Mouse (Mus musculus) kidney, adult 2 months (tissue): ENCODE measurements around the gene Coro1b. TPM values are rescaled to one million over a fixed set of nuclear protein-coding genes. Genes with fewer than 3 reads are reported as not detected.

Experiments
- DNase-seq: peaks from one replicate; pipeline ENCODE4 v3.0.0; 2021
- H3K27ac ChIP-seq: fragments of 200-500 bp; 2 replicates; pipeline ENCODE4 v1.5.1; 2012; ENCODE audit warnings: low read depth, low read length, control low read depth, inconsistent platforms; ENCODE audit not compliant: insufficient read depth
- H3K27me3 ChIP-seq: fragments of 200-500 bp; replicated peaks from 2 replicates; pipeline ENCODE4 v1.6.1; 2012; ENCODE audit warnings: mild to moderate bottlenecking, moderate library complexity, low read length, inconsistent platforms; ENCODE audit not compliant: control insufficient read depth, insufficient read depth
- H3K36me3 ChIP-seq: fragments of 200-500 bp; 2 replicates; pipeline ENCODE4 v1.6.1; 2012; ENCODE audit warnings: mild to moderate bottlenecking, moderate library complexity, low read length, inconsistent platforms; ENCODE audit not compliant: control insufficient read depth, insufficient read depth
- H3K4me1 ChIP-seq: fragments of 200-500 bp; 2 replicates; pipeline ENCODE4 v1.6.1; 2011; ENCODE audit warnings: low read length; ENCODE audit not compliant: control insufficient read depth, insufficient read depth
- H3K4me3 ChIP-seq: fragments of 200-500 bp; 2 replicates; pipeline ENCODE4 v1.5.1; 2011; ENCODE audit warnings: mild to moderate bottlenecking, low read depth, low read length, control low read depth; ENCODE audit not compliant: insufficient read depth
- CTCF ChIP-seq: fragments of 200-500 bp; conservative IDR thresholded peaks from 2 replicates; pipeline ENCODE4 v1.5.1; 2011; ENCODE audit warnings: low read depth, mild to moderate bottlenecking, control low read depth, low read length, moderate library complexity, mixed read lengths; ENCODE audit not compliant: insufficient read depth, insufficient read length
- POLR2A ChIP-seq: fragments of 200-500 bp; IDR thresholded peaks from one replicate; pipeline ENCODE4 v1.6.1; 2011; ENCODE audit warnings: low read depth, low read length, control low read depth
- WGBS: fragments of 180-500 bp; shearing (Covaris S2); methylation state at CpG from one replicate; pipeline ENCODE4 v1.1.7; 2018; 5-methylcytosine and 5-hydroxymethylcytosine counted together
- polyA plus RNA-seq: library from polyadenylated mRNA; depleted of rRNA; stranded (reverse); fragments of >200 nt; gene quantifications from 2 replicates; pipeline ENCODE4 v1.2.3, GENCODE M21; 2012

Gene Coro1b
- polyA plus RNA-seq, 1 experiment = 176 TPM

DNA sequence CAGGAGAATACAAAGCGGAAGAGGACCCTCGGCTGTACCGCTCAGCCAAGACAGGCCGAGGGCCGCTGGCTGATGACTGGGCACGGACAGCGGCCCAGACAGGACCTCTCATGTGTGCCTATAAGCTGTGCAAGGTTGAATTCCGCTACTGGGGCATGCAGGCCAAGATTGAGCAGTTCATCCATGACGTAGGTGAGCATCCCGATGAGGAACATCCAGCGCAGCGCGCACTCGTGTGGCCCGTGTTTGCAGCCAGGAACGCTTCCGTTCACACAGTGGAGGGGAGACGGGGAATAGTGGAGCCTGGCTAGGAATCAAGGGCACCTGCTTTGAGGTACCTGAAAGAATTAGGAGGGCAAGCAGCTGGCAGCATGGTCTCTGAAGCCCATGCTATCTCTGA is 45.1 kb upstream of the Coro1b start:
- no peaks in the 10 kb centered on the region for H3K36me3 ChIP-seq
- H3K4me1 ChIP-seq = peaks cover 6% of the 10 kb centered on the region; the same call in 1 of the 2 replicates
- H3K27me3 ChIP-seq = no peaks in the 10 kb centered on the region
- 93% methylated on average over 18 of the region's 18 CpGs for WGBS
- TF ChIP-seq CTCF = no peak
- no peak for TF ChIP-seq POLR2A
- H3K4me3 ChIP-seq = no peak overlapping the region
- no peak overlapping the region for H3K27ac ChIP-seq
- DNase-seq = no peak

DNA sequence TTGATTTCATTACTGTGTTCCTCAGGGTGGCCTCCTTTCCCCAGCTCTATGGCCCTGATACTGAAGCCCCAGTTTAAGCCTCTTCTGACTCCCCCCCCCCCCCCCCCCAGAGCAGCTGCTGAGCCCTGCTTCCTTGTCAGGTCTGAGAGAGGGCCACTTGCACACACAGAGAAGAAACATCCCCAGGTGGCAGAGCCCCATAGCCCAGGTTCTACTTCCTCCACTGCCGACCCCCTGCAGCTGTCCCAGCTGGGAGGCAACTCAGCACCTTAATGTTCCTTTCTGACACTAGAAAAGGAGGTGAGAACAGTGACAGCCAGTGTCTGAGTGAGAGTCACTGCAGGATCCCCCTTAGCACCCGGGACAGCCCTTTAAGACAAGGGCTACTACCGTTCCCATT is 44.6 kb upstream of the Coro1b start:
- Histone ChIP-seq H3K27ac (no peak overlapping the region), H3K27me3 (no peaks in the 10 kb centered on the region), H3K4me1 (peaks cover 1% of the 10 kb centered on the region; the same call in 1 of the 2 replicates), H3K4me3 (no peak overlapping the region), H3K36me3 (no peaks in the 10 kb centered on the region)
- no peak for DNase-seq
- TF ChIP-seq CTCF (no peak), POLR2A (no peak)
- 86% methylated on average over 3 of the region's 3 CpGs for WGBS

DNA sequence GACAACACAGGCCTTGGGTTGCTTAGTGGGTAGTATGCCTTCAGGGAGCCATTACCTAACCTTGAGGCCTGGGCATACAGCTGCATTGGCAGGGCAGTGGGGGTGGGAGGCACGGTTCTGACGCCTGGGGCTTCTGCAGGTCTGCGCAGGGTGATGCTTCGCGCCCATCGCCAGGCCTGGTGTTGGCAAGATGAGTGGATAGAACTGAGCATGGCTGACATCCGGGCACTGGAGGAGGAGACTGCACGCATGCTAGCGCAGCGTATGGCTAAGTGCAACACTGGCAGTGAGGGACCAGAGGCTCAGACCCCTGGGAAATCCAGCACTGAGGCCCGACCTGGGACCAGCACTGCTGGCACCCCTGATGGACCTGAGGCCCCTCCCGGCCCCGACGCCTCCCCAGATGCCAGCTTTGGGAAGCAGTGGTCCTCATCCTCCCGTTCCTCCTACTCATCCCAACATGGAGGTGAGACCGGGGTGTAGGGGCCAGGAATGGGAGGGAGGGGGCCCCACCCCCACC is 43.7 kb upstream of the Coro1b start:
- Histone ChIP-seq H3K4me1 (no peaks in the 10 kb centered on the region), H3K36me3 (no peaks in the 10 kb centered on the region), H3K27ac (no peak overlapping the region), H3K4me3 (no peak overlapping the region), H3K27me3 (no peaks in the 10 kb centered on the region)
- no peak for TF ChIP-seq POLR2A
- TF ChIP-seq CTCF = no peak
- 85% methylated on average over 16 of the region's 16 CpGs for WGBS
- DNase-seq = no peak

DNA sequence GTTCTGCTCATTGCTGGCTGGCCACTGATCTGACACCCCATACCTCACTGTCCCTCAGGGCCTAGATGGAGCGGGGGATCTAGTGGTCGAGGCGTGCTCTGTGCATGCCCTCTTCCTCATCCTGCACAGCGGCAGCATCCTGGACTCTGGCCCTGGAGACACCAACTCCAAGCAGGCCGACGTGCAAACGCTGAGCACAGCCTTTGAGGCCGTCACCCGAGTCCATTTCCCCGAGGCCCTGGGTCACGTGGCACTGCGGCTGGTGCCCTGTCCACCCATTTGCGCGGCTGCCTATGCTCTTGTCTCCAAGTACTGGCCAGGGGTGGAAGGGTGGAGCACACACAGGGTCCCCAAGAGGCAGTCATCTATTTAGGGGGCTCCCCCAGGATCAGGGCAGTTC is 41.8 kb upstream of the Coro1b start:
- Histone ChIP-seq H3K4me1 (no peaks in the 10 kb centered on the region), H3K36me3 (no peaks in the 10 kb centered on the region), H3K27ac (no peak overlapping the region), H3K4me3 (no peak overlapping the region), H3K27me3 (no peaks in the 10 kb centered on the region)
- TF ChIP-seq CTCF (no peak), POLR2A (no peak)
- 74% methylated on average over 14 of the region's 14 CpGs for WGBS
- peak; percentile 52 for DNase-seq

DNA sequence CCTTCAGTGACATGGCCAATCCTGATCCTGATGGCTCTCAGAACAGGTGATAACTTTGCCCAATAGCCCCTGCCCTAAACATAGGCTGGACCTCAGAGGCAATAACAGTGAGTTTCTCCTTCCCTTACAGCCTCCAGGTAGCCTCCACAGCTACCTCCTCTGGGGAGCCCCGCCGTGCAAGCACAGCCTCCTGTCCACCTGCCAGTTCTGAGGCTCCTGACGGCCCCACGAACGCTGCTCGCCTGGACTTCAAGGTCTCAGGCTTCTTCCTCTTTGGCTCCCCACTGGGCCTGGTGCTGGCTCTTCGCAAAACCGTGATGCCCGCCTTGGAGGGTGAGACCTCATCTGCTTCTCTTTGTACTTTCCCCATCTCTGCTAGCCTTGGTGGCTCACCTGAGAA is 39.9 kb upstream of the Coro1b start:
- H3K4me3 ChIP-seq = no peak overlapping the region
- TF ChIP-seq CTCF = no peak
- no peak for TF ChIP-seq POLR2A
- no peaks in the 10 kb centered on the region for H3K36me3 ChIP-seq
- WGBS = 91% methylated on average over 9 of the region's 9 CpGs
- no peaks in the 10 kb centered on the region for H3K27me3 ChIP-seq
- peaks cover 11% of the 10 kb centered on the region for H3K4me1 ChIP-seq
- no peak for DNase-seq
- no peak overlapping the region for H3K27ac ChIP-seq

DNA sequence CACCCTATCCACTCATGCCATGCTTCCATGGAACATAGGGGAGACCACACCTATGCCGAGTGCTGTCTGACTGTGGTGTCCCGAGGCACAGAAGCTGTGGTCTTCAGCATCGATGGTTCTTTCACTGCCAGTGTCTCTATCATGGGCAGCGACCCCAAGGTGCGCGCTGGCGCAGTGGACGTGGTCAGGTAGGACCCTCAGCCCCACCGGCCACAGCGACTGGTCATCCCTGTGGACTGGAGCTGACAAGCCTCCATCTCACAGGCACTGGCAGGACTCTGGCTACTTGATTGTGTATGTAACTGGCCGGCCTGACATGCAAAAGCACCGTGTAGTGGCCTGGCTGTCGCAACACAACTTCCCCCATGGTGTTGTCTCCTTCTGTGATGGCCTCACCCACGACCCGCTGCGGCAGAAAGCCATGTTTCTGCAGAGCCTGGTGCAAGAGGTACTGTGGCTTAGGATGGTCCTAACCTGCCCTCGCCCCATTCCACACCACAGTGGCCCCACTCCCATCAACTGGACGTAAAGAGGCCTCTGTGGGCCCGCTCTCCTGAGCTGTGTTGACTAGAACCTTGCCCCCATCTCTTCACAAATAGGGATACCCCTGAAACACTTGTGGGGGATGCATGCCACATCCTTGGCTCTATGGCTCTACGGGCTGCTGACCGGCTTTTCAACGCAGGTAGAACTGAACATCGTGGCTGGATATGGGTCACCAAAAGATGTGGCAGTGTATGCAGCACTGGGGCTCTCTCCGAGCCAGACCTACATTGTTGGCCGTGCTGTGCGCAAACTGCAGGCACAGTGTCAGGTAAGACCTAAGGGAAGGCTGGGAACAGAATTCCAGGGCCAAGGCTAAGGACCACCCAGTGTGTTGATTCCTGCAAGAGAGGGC is 36.1 kb upstream of the Coro1b start:
- Histone ChIP-seq H3K27ac (peak overlapping the region; percentile 65; the same call in 1 of the 2 replicates), H3K4me1 (peaks cover 19% of the 10 kb centered on the region), H3K36me3 (no peaks in the 10 kb centered on the region), H3K4me3 (no peak overlapping the region), H3K27me3 (no peaks in the 10 kb centered on the region)
- 95% methylated on average over 26 of the region's 26 CpGs for WGBS
- DNase-seq = no peak
- TF ChIP-seq POLR2A = no peak
- no peak for TF ChIP-seq CTCF

DNA sequence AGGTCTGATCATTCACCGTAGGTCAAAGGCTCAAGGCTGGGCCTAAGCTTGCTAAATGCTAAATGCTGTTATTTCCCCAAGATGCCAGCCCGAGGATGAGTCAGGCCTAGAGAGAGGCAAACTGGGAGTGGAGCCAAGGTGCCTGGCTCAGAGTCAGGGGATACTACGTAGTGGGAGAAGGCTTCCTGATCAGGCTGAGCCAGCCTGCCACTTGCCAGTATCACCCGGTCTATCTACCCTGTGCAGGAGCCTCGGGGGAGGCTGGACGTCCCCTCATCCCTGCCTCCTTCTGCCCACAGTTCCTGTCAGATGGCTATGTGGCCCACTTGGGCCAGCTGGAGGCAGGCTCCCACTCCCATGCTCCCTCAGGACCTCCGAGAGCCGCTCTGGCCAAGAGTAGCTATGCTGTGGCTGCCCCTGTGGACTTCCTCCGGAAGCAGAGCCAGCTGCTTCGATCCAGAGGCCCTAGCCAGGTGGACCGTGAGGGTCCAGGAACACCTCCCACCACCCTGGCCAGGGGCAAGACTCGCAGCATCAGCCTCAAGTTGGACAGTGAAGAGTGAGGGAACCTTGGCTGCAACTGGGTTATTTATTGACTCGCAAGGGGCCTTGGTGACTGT is 35.1 kb upstream of the Coro1b start:
- no peak overlapping the region for H3K4me3 ChIP-seq
- H3K4me1 ChIP-seq = peaks cover 19% of the 10 kb centered on the region
- 14% methylated on average over 13 of the region's 13 CpGs for WGBS
- H3K27ac ChIP-seq = peak overlapping the region; percentile 65
- TF ChIP-seq CTCF = no peak
- TF ChIP-seq POLR2A = no peak
- H3K27me3 ChIP-seq = no peaks in the 10 kb centered on the region
- H3K36me3 ChIP-seq = no peaks in the 10 kb centered on the region
- DNase-seq = peak; percentile 92
